Mouse (Mus musculus) thymus, adult 2 months (tissue): Measurements from ENCODE around the gene E130208F15Rik. TPM values are rescaled to one million over a fixed set of nuclear protein-coding genes. Genes with fewer than 3 reads are reported as not detected.

Experiments used
- DNase-seq: peaks from one replicate; pipeline ENCODE4 v3.0.0; 2021
- H3K27ac ChIP-seq: fragments of 200-500 bp; 2 replicates; pipeline ENCODE4 v1.5.1; 2012; ENCODE audit warnings: low read length, control low read depth; ENCODE audit not compliant: control insufficient read depth, insufficient read depth
- H3K27me3 ChIP-seq: fragments of 200-500 bp; 2 replicates; pipeline ENCODE4 v1.6.1; 2012; ENCODE audit warnings: mild to moderate bottlenecking, low read length, moderate library complexity, mixed read lengths; ENCODE audit not compliant: control insufficient read depth, insufficient read depth
- H3K36me3 ChIP-seq: fragments of 200-500 bp; 2 replicates; pipeline ENCODE4 v1.6.1; 2012; ENCODE audit warnings: mild to moderate bottlenecking, low read length, moderate library complexity; ENCODE audit not compliant: control insufficient read depth, insufficient read depth
- H3K4me1 ChIP-seq: fragments of 200-500 bp; replicated peaks from 2 replicates; pipeline ENCODE4 v1.6.1; 2012; ENCODE audit warnings: low read length; ENCODE audit not compliant: control insufficient read depth, insufficient read depth
- H3K4me3 ChIP-seq: fragments of 200-500 bp; 2 replicates; pipeline ENCODE4 v1.5.1; 2012; ENCODE audit warnings: mild to moderate bottlenecking, low read length, control low read depth, moderate library complexity; ENCODE audit not compliant: control insufficient read depth, insufficient read depth
- CTCF ChIP-seq: fragments of 200-500 bp; IDR thresholded peaks from 2 replicates; pipeline ENCODE4 v1.5.1; 2012; ENCODE audit warnings: mild to moderate bottlenecking, control low read depth, low read length, moderate library complexity, borderline replicate concordance; ENCODE audit not compliant: control insufficient read depth, poor library complexity, insufficient read depth; ENCODE audit errors: extremely low read depth
- POLR2A ChIP-seq: fragments of 200-500 bp; IDR thresholded peaks from 2 replicates; pipeline ENCODE4 v1.6.1; 2012; ENCODE audit warnings: mild to moderate bottlenecking, low read length, control low read depth, moderate library complexity; ENCODE audit not compliant: control insufficient read depth, poor library complexity, insufficient read depth; ENCODE audit errors: extremely low read depth
- WGBS: fragments of 180-500 bp; shearing (Covaris S2); methylation state at CpG from one replicate; pipeline ENCODE4 v1.1.7; 2018; 5-methylcytosine and 5-hydroxymethylcytosine counted together
- polyA plus RNA-seq: library from polyadenylated mRNA; depleted of rRNA; stranded (reverse); fragments of >200 nt; gene quantifications from 2 replicates; pipeline ENCODE4 v1.2.3, GENCODE M21; 2012; rRNA removed

The E130208F15Rik gene
- polyA plus RNA-seq = 0.74 and 0.93 TPM in 2 replicates

GRCm38 (mm10) chr7:30321539-30322284 lies at the start of gene E130208F15Rik:
Gene E130208F15Rik, plus strand, starts transcription at chr7:30321740.
- TF ChIP-seq CTCF (peak; percentile 50; the same call in 1 of the 2 replicates), POLR2A (no peak)
- H3K27me3 ChIP-seq = no peaks in the 10 kb centered on the region
- no peaks in the 10 kb centered on the region for H3K36me3 ChIP-seq
- peak within 1 kb of the TSS; percentile 84 for H3K27ac ChIP-seq
- WGBS = under 1% methylated on average over 63 of the region's 63 CpGs
- H3K4me3 ChIP-seq = peak within 1 kb of the TSS; percentile 63
- H3K4me1 ChIP-seq = peaks cover 11% of the 10 kb centered on the region
- DNase-seq = peak; percentile 74

GRCm38 (mm10) chr7:30274383-30274782 lies 47.2 kb upstream of the E130208F15Rik start:
- no peak for DNase-seq
- H3K27me3 ChIP-seq = no peaks in the 10 kb centered on the region
- no peak overlapping the region for H3K27ac ChIP-seq
- no peak for TF ChIP-seq POLR2A
- TF ChIP-seq CTCF = no peak
- no peak overlapping the region for H3K4me3 ChIP-seq
- WGBS = 94% methylated on average over 6 of the region's 6 CpGs
- no peaks in the 10 kb centered on the region for H3K4me1 ChIP-seq
- no peaks in the 10 kb centered on the region; the same call in 1 of the 2 replicates for H3K36me3 ChIP-seq

GRCm38 (mm10) chr7:30278911-30279310 lies 42.6 kb upstream of the E130208F15Rik start:
- no peaks in the 10 kb centered on the region for H3K36me3 ChIP-seq
- H3K27me3 ChIP-seq = no peaks in the 10 kb centered on the region
- DNase-seq = no peak
- 64% methylated on average over 2 of the region's 2 CpGs for WGBS
- peaks cover 9% of the 10 kb centered on the region for H3K4me1 ChIP-seq
- H3K27ac ChIP-seq = no peak overlapping the region
- H3K4me3 ChIP-seq = no peak overlapping the region
- TF ChIP-seq POLR2A (no peak), CTCF (no peak)

GRCm38 (mm10) chr7:30279536-30279935 lies 42.0 kb upstream of the E130208F15Rik start:
- TF ChIP-seq POLR2A = no peak
- TF ChIP-seq CTCF = no peak
- DNase-seq = no peak
- Histone ChIP-seq H3K4me1 (peaks cover 9% of the 10 kb centered on the region), H3K27ac (no peak overlapping the region), H3K36me3 (no peaks in the 10 kb centered on the region), H3K27me3 (no peaks in the 10 kb centered on the region), H3K4me3 (peak overlapping the region; percentile 61)
- WGBS = 3% methylated on average over 6 of the region's 6 CpGs

GRCm38 (mm10) chr7:30279951-30280669 lies 41.4 kb upstream of the E130208F15Rik start, which contains the start of the genes Thap8 and Wdr62:
Gene Thap8, plus strand, starts transcription at chr7:30280094.
Gene Wdr62, minus strand, starts transcription at chr7:30280419.
- peak; percentile 90 for DNase-seq
- H3K27me3 ChIP-seq = no peaks in the 10 kb centered on the region
- under 1% methylated on average over 49 of the region's 49 CpGs for WGBS
- H3K27ac ChIP-seq = peak within 1 kb of the TSS; percentile 85
- H3K36me3 ChIP-seq = no peaks in the 10 kb centered on the region
- peaks cover 9% of the 10 kb centered on the region for H3K4me1 ChIP-seq
- TF ChIP-seq CTCF (no peak), POLR2A (0 out of 2 replicates have a peak, but pooled peaks have one; percentile 35)
- peak within 1 kb of the TSS; percentile 61 for H3K4me3 ChIP-seq

GRCm38 (mm10) chr7:30280670-30281138 lies 40.8 kb upstream of the E130208F15Rik start:
- Histone ChIP-seq H3K27ac (peak overlapping the region; percentile 85), H3K4me3 (peak overlapping the region; percentile 59), H3K27me3 (no peaks in the 10 kb centered on the region), H3K36me3 (no peaks in the 10 kb centered on the region), H3K4me1 (peaks cover 9% of the 10 kb centered on the region)
- peak; percentile 69 for DNase-seq
- 0 out of 2 replicates have a peak, but pooled peaks have one; percentile 21 for TF ChIP-seq POLR2A
- no peak for TF ChIP-seq CTCF
- WGBS = under 1% methylated on average over 20 of the region's 20 CpGs
